Mouse (Mus musculus): ENCODE measurements at regions not wholly inside any gene's neighbourhood (a gene's known extent, or its start where the extent isn't known, plus 50 kb on each side); places are given as distances from the start of the nearest gene placed in this dataset.

DNA sequence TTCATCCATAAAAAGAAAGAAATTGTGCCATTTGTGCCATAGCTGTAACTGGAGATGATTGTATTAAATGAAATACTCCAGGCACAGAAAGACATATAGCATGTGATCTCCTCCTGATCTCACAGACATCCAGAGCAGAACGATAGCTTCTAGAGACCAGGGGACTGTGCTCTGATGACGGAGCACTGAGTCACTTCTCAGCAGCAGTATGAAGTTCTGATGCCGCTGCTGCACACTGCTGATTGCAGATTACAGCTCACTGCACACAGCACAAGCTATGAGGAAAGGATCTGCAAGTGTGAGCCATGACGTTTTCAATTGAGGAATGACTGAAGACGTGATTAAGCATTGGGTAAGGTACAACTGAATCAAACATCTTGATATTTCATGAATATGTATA, 190.6 kb upstream of the Adamts9 start:
- DNase-seq (ENCODE audit: low spot score in 2 of 2), result no peak

- no peak for DNase-seq (ENCODE audit: low spot score in 2 of 2)
Measured at GRCm38 (mm10) chr6:93130946-93131685, 187.8 kb upstream of the Adamts9 start.

GRCm38 (mm10) chr6:93119482-93119881, 176.2 kb upstream of the Adamts9 start:
- no peak for DNase-seq (ENCODE audit: low spot score in 2 of 2)

DNA sequence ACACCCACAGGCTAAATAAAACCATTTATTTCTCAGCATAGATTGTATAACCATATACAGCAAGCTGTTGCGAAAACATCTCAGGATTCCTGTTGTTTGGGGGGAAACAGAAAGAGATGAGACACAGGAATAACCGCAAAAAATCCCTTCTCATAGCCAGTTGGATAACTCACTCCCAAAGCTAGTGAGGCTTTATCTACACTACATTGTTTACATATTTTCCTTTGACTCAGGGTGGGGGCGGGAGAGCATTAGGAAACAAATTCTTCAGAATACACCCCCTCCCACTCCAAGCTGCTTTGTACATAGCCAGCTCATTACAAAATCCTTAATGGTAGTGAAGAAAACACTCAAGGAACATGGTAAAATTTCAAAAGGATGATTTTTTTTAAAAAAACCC, 170.1 kb upstream of the Adamts9 start:
- DNase-seq (ENCODE audit: low spot score in 2 of 2), result no peak

- DNase-seq (ENCODE audit: low spot score in 2 of 2), result no peak
Measured at GRCm38 (mm10) chr6:93094730-93095360, 151.6 kb upstream of the Adamts9 start.

- peak in 1 of 2 experiments; percentile 11 for DNase-seq (ENCODE audit: low spot score in 2 of 2)
Measured at GRCm38 (mm10) chr6:93093770-93094169, 150.5 kb upstream of the Adamts9 start.

DNA sequence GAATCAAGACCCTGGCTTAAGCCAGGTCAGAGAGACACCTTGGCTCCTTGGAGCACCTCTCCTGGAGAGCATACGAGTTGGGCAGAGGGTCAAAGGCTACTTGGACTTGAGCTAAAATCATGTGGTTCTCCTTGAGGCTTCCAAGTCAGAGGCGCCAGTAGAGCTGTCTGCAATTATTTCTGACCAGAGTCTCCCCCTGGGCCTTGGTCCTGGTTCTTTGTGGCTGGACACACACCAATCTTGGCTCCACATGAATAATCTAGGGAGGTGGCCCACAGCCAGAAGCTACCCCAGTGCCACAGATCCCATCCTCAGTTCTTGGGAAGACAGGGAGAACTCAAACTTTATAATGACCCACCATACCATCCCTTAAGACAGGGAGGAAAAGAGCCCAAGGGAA, 144.0 kb upstream of the Adamts9 start:
- peak in 1 of 2 experiments; percentile 10 for DNase-seq (ENCODE audit: low spot score in 2 of 2)

GRCm38 (mm10) chr6:93084286-93084685, 141.0 kb upstream of the Adamts9 start:
- no peak for DNase-seq (ENCODE audit: low spot score in 2 of 2)

- DNase-seq (ENCODE audit: low spot score in 2 of 2), result no peak
Measured at GRCm38 (mm10) chr6:93083716-93084115, 140.4 kb upstream of the Adamts9 start.

DNA sequence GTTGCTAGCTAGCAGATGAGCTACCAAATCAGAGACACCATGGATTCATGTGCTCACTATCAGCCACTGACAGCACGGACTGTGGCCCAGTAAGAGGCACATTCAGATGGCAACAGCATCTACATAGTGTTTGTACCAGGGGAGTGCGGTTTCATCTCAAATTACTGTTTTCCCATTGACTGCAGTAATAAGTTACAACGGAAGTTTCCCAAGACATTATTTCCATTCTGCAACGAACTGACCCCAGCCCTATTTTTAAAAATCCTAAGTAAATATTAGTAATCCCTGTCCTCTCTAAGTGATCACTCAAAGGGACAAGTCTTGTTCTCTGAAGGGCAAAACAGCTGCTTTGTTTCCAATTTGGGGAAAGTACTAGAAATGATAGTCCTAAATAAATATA, 138.9 kb upstream of the Adamts9 start:
- no peak for DNase-seq (ENCODE audit: low spot score in 2 of 2)

GRCm38 (mm10) chr6:93076681-93077080, 133.4 kb upstream of the Adamts9 start:
- DNase-seq (ENCODE audit: low spot score in 2 of 2), result no peak

DNA sequence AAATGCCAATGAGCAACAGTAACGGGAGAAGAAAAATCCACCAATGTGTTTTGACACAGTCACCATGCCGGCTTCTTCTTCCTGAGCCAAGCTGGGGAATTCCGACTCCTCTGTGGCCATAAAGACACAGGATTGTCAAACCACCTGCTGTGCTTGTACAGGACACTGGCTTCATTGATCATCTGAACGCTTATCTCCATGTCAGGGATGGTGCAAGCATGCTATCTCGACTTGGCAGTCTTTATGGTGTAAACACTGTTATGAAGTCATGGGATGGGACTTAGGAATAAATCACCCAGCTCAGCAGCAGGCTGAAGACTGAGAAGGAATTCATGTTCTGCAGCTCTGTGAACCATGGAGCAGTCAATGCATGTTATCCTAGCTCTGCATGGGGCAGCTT, 132.6 kb upstream of the Adamts9 start:
- no peak for DNase-seq (ENCODE audit: low spot score in 2 of 2)

- no peak for DNase-seq (ENCODE audit: low spot score in 2 of 2)
Measured at GRCm38 (mm10) chr6:93075011-93075410, 131.7 kb upstream of the Adamts9 start.

GRCm38 (mm10) chr6:93070916-93071315, 127.6 kb upstream of the Adamts9 start:
- DNase-seq (ENCODE audit: low spot score in 2 of 2), result no peak

GRCm38 (mm10) chr6:93067808-93068207, 124.5 kb upstream of the Adamts9 start:
- no peak for DNase-seq (ENCODE audit: low spot score in 2 of 2)

- DNase-seq (ENCODE audit: low spot score in 2 of 2), result no peak
Measured at GRCm38 (mm10) chr6:93066553-93067376, 123.5 kb upstream of the Adamts9 start.

GRCm38 (mm10) chr6:93065917-93066552, 122.7 kb upstream of the Adamts9 start:
- no peak for DNase-seq (ENCODE audit: low spot score in 2 of 2)

DNA sequence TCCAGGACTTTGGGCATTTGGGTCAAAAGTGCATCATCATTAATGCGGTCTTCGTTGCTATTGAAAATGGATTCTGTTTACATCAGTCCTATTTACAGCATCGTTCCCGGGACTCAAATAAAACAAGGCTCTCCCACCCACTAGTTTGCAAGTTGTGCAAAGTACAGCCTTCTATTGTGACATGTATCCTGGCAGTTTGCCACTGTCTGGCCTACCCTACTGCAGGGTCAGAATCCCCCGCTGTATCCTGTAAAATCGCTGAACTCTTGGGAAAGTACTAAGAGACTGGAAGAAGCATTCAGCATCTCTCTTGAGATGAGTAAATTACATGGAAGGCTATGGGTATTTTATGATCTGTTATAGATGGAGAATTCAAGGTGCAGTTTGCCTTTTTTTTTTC, 122.1 kb upstream of the Adamts9 start:
- DNase-seq (ENCODE audit: low spot score in 2 of 2), result peak in 1 of 2 experiments; percentile 9

DNA sequence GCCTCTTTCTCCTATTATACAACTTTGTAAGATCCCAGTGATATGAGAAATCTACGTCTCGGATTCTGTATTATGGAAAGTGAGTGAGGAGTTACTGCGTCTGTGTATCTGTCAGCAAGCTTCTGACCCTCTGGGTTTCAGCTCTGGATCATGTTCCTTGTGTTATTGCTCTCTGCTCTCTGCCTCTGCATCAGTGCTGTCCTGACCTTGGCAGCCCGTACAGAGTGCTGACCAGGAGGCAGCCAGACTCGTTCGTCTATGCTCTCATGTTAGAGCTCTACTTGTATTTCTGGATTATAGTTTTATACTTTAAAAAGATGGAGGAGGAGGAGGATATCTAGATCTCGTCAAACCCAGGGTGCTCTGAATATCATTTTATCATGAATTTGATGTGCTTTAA, 121.1 kb upstream of the Adamts9 start:
- DNase-seq (ENCODE audit: low spot score in 2 of 2), result no peak

GRCm38 (mm10) chr6:93061741-93062140, 118.4 kb upstream of the Adamts9 start:
- DNase-seq (ENCODE audit: low spot score in 2 of 2), result no peak

DNA sequence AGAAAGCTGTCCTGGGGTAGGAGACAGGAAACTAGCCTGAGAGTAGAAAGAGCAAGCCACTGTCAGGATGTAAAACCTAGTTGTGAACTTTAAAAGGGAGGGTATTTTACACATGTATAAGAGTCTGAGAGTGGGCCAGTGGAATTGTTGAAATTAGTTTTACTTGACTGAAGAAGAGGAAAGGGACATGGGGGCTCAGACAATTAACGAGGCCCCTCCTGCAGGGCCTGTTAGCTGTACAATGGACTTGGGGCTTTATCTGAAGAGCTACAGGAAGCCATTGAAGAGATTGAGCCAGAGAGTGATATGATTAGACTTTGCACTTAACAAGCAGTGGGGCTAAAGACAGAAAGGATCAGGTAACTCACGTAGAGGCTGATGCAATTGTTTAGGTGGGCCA, 102.2 kb upstream of the Adamts9 start:
- DNase-seq (ENCODE audit: low spot score in 2 of 2), result no peak

GRCm38 (mm10) chr6:93041041-93041440, 97.7 kb upstream of the Adamts9 start:
- DNase-seq (ENCODE audit: low spot score in 2 of 2), result no peak
